Comparison of ENCODE assay signal across 8 mouse cellular contexts in genomic region chr12:80229010-80229800, GRCm38 (mm10). TPM values are rescaled to one million over a fixed set of nuclear protein-coding genes. Genes with fewer than 3 reads are reported as not detected.
DNase-seq lines count a peak whose midpoint lies in the region.

No protein-coding gene starts in this region.

- peak; percentile 42 for DNase-seq in gastrocnemius, postnatal 10 days
- DNase-seq in gastrocnemius, adult 8-10 months (ENCODE audit: low spot score in 2 of 2), result no peak
- peak; percentile 45 for DNase-seq in MN1 (ENCODE audit: low spot score)
- DNase-seq in heart, postnatal 4 days, result peak; percentile 44
- peak; percentile 41 for DNase-seq in lung, postnatal 10 days
- no peak for DNase-seq in right cerebral cortex, postnatal 14 days
- no peak for DNase-seq in gastrocnemius, postnatal 25 days
- DNase-seq in gastrocnemius, postnatal 4 days (ENCODE audit: low spot score in 2 of 2), result no peak

RNA-seq across cellular contexts. Expression of gene Actn1, which starts 31.0 kb away (rescaled TPM):
- total RNA-seq in gastrocnemius, postnatal 10 days (2021), result 10 to 100 TPM; 30.0 to 38.8 TPM
- 1 to 10 TPM; 6.1 to 9.6 (median 7.4) TPM for total RNA-seq in gastrocnemius, adult 8-10 months (2022)
- total RNA-seq in heart, postnatal 4 days (2021), result 100 to 1,000 TPM; 114 to 116 TPM
- 10 to 100 TPM; 10.2 to 15.5 TPM for total RNA-seq in gastrocnemius, postnatal 25 days (2021)
- total RNA-seq in gastrocnemius, postnatal 4 days (2021), result 10 to 100 TPM; 46.3 to 57.4 TPM

Comparison
In these comparisons a context has a peak if more than half of its experiments do, and no peak if none do; other contexts are left out.
1. DNase-seq: peak in gastrocnemius, postnatal 10 days (single experiment), MN1 (single experiment), heart, postnatal 4 days (single experiment) and lung, postnatal 10 days (single experiment); none in gastrocnemius, adult 8-10 months (0 of 2), right cerebral cortex, postnatal 14 days (single experiment), gastrocnemius, postnatal 25 days (single experiment) and gastrocnemius, postnatal 4 days (0 of 2).